In genomic region chr12:89813294-89813693, GRCm38 (mm10) we compare ENCODE assay signal across 10 mouse cellular contexts.
DNase-seq lines count a peak whose midpoint lies in the region; ATAC-seq lines count a peak whose summit lies in the region.
"Had no signal": no experiment of that assay in that cellular context is flagged by ENCODE, and none has a peak within 500 bp of the region (broad histone marks: within the 10 kb centered on the region; RNA-seq: fewer than 3 reads in every experiment).

No protein-coding gene starts in this region.

- H3K9ac ChIP-seq in heart, embryonic 11.5 days (ENCODE audit: low read depth, low read length), result no peak overlapping the region
- no peak overlapping the region for H3K9ac ChIP-seq in forebrain, embryonic 14.5 days (ENCODE audit: low read length)
- 0 out of 2 replicates have a peak overlapping the region, but pooled peaks have one; percentile 17 for H3K9ac ChIP-seq in midbrain, embryonic 12.5 days (replicated peaks)

- no peaks in the 10 kb centered on the region for H3K9me3 ChIP-seq in heart, embryonic 11.5 days (replicated peaks; ENCODE audit: control insufficient read depth, low read length)
- no peaks in the 10 kb centered on the region for H3K9me3 ChIP-seq in forebrain, embryonic 14.5 days (replicated peaks; ENCODE audit: control insufficient read depth, low read length)
- no peaks in the 10 kb centered on the region for H3K9me3 ChIP-seq in midbrain, embryonic 12.5 days

- intact Hi-C loops in heart, postnatal 25 days (cut with DNase I), result no loop called here
- intact Hi-C loops in heart, postnatal 14 days (cut with DNase I), result no loop called here

- ATAC-seq in heart, embryonic 11.5 days (replicated peaks; ENCODE audit: insufficient number of reproducible peaks, low FRiP score, low TSS enrichment), result no peak
- no peak for ATAC-seq in forebrain, embryonic 14.5 days
- no peak for ATAC-seq in midbrain, embryonic 12.5 days (ENCODE audit: low FRiP score, low read depth)

- H3K36me3 ChIP-seq in heart, embryonic 11.5 days (ENCODE audit: control insufficient read depth, insufficient read depth, low read length), result no peaks in the 10 kb centered on the region
- H3K36me3 ChIP-seq in forebrain, embryonic 14.5 days (ENCODE audit: control insufficient read depth, insufficient read depth, low read length), result no peaks in the 10 kb centered on the region
- H3K36me3 ChIP-seq in midbrain, embryonic 12.5 days, result no peaks in the 10 kb centered on the region

- no peak for DNase-seq in heart, postnatal 25 days (ENCODE audit: low spot score)
- peak; percentile 53 for DNase-seq in cerebellum, adult 11-12 months
- no peak for DNase-seq in forebrain, embryonic 14.5 days (ENCODE audit: low spot score)
- DNase-seq in adrenal gland, postnatal 36 days, result no peak
- DNase-seq in thymus, adult 18-20 months, result no peak
- DNase-seq in heart, postnatal 14 days, result no peak
- DNase-seq: layer of hippocampus, adult 9-11 months; thymus, postnatal 25 days had no signal

- H3K27me3 ChIP-seq in heart, embryonic 11.5 days (ENCODE audit: control insufficient read depth, insufficient read depth, low read length), result peaks cover 5% of the 10 kb centered on the region
- peaks cover 9% of the 10 kb centered on the region for H3K27me3 ChIP-seq in forebrain, embryonic 14.5 days (replicated peaks; ENCODE audit: control insufficient read depth, insufficient read depth, low read length)
- peaks cover 29% of the 10 kb centered on the region for H3K27me3 ChIP-seq in midbrain, embryonic 12.5 days

- whole genome bisulfite sequencing in heart, embryonic 11.5 days (ENCODE audit: insufficient replicate concordance), result 7% methylated on average over 13 of the region's 13 CpGs
- 10% methylated on average over 13 of the region's 13 CpGs for WGBS in forebrain, embryonic 14.5 days
- 9% methylated on average over 13 of the region's 13 CpGs for WGBS in midbrain, embryonic 12.5 days

- peak overlapping the region; percentile 45 for H3K4me3 ChIP-seq in heart, embryonic 11.5 days (ENCODE audit: low read depth, low read length)
- H3K4me3 ChIP-seq in forebrain, embryonic 14.5 days (ENCODE audit: low read depth, low read length), result peak overlapping the region; percentile 40
- H3K4me3 ChIP-seq in midbrain, embryonic 12.5 days, result peak overlapping the region; percentile 52

- H3K4me1 ChIP-seq in heart, embryonic 11.5 days (ENCODE audit: control insufficient read depth, insufficient read depth, low read length), result no peaks in the 10 kb centered on the region; the same call in 1 of the 2 replicates
- H3K4me1 ChIP-seq in forebrain, embryonic 14.5 days (ENCODE audit: control insufficient read depth, insufficient read depth, low read length), result peaks cover 6% of the 10 kb centered on the region
- peaks cover 15% of the 10 kb centered on the region for H3K4me1 ChIP-seq in midbrain, embryonic 12.5 days

- peak overlapping the region; percentile 91 for H3K4me2 ChIP-seq in heart, embryonic 11.5 days
- peak overlapping the region; percentile 87 for H3K4me2 ChIP-seq in forebrain, embryonic 14.5 days (ENCODE audit: low read length)
- peak overlapping the region; percentile 86 for H3K4me2 ChIP-seq in midbrain, embryonic 12.5 days (replicated peaks)

- no peak overlapping the region for H3K27ac ChIP-seq in heart, embryonic 11.5 days (ENCODE audit: low read depth, low read length)
- no peak overlapping the region for H3K27ac ChIP-seq in forebrain, embryonic 14.5 days (ENCODE audit: low read depth, low read length)
- H3K27ac ChIP-seq in midbrain, embryonic 12.5 days (replicated peaks), result no peak overlapping the region
